Mouse (Mus musculus) neural tube, embryonic 12.5 days (tissue): Measurements from ENCODE around the gene Gm10197. TPM values are rescaled to one million over a fixed set of nuclear protein-coding genes. Genes with fewer than 3 reads are reported as not detected.

Experiments
- ATAC-seq: fragments of 200-750 bp; cut with Nextera tagmentation; 2 replicates; pipeline ENCODE4 v1.8.0; 2017; ENCODE audit warnings: low read depth, mild to moderate bottlenecking, moderate TSS enrichment, moderate library complexity; ENCODE audit not compliant: low FRiP score
- H3K27ac ChIP-seq: fragments of 300-500 bp; sonication (generic); 2 replicates; pipeline ENCODE4 v1.5.1; 2016
- H3K27me3 ChIP-seq: fragments of 300-500 bp; sonication (generic); replicated peaks from 2 replicates; pipeline ENCODE4 v1.6.1; 2016; ENCODE audit warnings: mild to moderate bottlenecking
- H3K36me3 ChIP-seq: fragments of 300-500 bp; sonication (generic); 2 replicates; pipeline ENCODE4 v1.6.1; 2016; ENCODE audit warnings: mild to moderate bottlenecking
- H3K4me1 ChIP-seq: fragments of 300-500 bp; sonication (generic); 2 replicates; pipeline ENCODE4 v1.6.1; 2016
- H3K4me2 ChIP-seq: fragments of 300-500 bp; sonication (generic); replicated peaks from 2 replicates; pipeline ENCODE4 v1.6.1; 2016; ENCODE audit warnings: mild to moderate bottlenecking
- H3K4me3 ChIP-seq: fragments of 300-500 bp; sonication (generic); 2 replicates; pipeline ENCODE4 v1.5.1; 2016
- H3K9ac ChIP-seq: fragments of 300-500 bp; sonication (generic); 2 replicates; pipeline ENCODE4 v1.6.1; 2016; ENCODE audit warnings: mild to moderate bottlenecking
- H3K9me3 ChIP-seq: fragments of 300-500 bp; sonication (generic); 2 replicates; pipeline ENCODE4 v1.6.1; 2016; ENCODE audit warnings: mild to moderate bottlenecking
- WGBS: fragments of 180-500 bp; shearing (Covaris S2); methylation state at CpG from one replicate; pipeline ENCODE4 v1.1.7; 2016; 5-methylcytosine and 5-hydroxymethylcytosine counted together
- polyA plus RNA-seq: library from polyadenylated mRNA; unstranded; fragments of >200 nt; fragmentation: Nextera tagmentation; extraction: Ambion mirVana; gene quantifications from 2 replicates; pipeline ENCODE4 v1.2.1, GENCODE M21; 2016

Gm10197 gene
- not detected in 2 replicates for polyA plus RNA-seq

DNA sequence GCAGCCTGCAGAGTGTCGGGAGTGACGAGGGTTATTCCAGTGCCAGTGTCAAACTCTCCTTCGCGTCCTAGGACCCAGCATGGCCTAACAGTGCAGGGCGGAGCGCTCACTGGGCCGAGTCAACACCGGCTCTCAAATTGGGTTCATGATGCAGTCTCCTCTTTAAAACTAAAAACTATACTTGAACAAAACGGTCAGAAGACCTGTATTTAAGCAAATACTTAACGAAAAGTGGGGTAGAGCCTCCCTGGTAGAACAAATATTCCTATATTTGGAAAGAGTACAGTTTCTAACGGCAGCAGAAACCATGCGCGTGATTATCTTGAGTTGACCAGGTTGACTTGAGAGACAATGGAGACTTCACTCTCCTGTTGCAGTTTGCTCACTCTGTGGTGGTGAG lies at the start of gene Gm10197:
TSS of gene Gm10197 (minus strand) at position 101 of the 400 bp plus-strand sequence.
- Histone ChIP-seq H3K4me3 (no peak within 1 kb of the TSS), H3K27ac (no peak within 1 kb of the TSS), H3K4me2 (no peak within 1 kb of the TSS), H3K9ac (no peak within 1 kb of the TSS), H3K27me3 (no peaks in the 10 kb centered on the region), H3K36me3 (peaks cover 44% of the 10 kb centered on the region), H3K9me3 (no peaks in the 10 kb centered on the region), H3K4me1 (no peaks in the 10 kb centered on the region)
- ATAC-seq: no peak
- WGBS: 90% methylated on average over 13 of the region's 13 CpGs

DNA sequence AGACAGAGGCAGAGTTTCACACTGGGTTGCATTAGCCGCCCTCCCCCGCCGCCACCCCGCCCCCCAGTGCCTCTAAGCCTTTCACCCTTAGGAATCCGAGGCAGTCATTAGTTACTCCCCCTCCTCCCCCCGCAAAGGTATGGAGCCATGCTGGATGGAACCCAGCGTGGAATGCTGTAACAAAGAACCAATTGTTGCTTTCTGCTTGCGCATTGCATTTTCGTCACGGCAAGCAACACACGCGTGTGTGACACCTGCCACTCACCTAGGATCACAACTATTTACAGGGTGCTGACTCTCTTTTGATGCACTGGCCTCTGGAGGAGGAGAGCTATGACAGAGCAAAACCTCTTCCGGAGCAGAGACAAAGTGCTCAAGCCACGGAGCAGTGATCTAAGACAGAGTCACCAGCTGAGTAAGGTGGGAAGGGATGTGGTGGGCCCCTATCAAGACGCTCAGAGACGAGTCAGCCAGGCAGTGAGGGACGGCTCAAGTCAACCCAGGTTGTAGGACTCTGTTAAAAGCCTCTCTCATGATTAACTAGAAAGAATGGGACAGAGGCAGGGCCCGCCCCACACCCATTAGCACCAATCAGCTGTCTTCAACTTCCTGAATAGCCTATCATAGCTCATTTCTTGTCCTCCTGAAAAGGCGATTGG lies 49.5 kb upstream of the Gm10197 start:
- WGBS: under 1% methylated on average over 19 of the region's 19 CpGs
- H3K27me3 ChIP-seq: no peaks in the 10 kb centered on the region
- ATAC-seq: peak; percentile 98

DNA sequence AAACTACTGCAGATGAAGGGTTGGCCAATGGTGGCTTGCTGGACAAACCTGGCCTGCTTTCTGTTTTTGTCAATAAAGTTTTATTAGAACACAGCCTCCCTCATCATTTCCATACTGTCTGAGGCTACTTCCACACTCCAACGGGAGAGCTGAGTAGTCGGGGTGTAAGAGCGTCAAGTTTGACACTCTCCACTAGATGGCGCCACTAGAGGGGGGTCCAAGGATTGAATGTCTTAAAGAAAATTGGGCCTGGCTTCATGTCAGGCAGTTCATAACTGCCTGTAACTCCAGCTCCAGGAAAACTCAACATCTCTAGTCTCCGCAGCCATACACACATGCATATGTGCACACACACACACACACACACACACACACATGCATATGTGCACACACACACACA lies 48.3 kb upstream of the Gm10197 start:
- no peak overlapping the region for H3K27ac ChIP-seq
- H3K9ac ChIP-seq: no peak overlapping the region
- no peak overlapping the region for H3K4me2 ChIP-seq
- H3K9me3 ChIP-seq: no peaks in the 10 kb centered on the region
- peaks cover 13% of the 10 kb centered on the region for H3K4me1 ChIP-seq
- no peaks in the 10 kb centered on the region for H3K27me3 ChIP-seq
- no peak overlapping the region for H3K4me3 ChIP-seq
- ATAC-seq: no peak
- no peaks in the 10 kb centered on the region for H3K36me3 ChIP-seq
- WGBS: 43% methylated on average over 5 of the region's 5 CpGs

More for the DNA sequence above, 49.5 kb upstream of the Gm10197 start:
- H3K27ac ChIP-seq: no peak overlapping the region
- no peaks in the 10 kb centered on the region for H3K9me3 ChIP-seq
- H3K4me1 ChIP-seq: peaks cover 13% of the 10 kb centered on the region
- peak overlapping the region; percentile 31 for H3K4me3 ChIP-seq
- 0 out of 2 replicates have a peak overlapping the region, but pooled peaks have one; percentile 8 for H3K9ac ChIP-seq
- no peaks in the 10 kb centered on the region for H3K36me3 ChIP-seq
- peak overlapping the region; percentile 68 for H3K4me2 ChIP-seq

DNA sequence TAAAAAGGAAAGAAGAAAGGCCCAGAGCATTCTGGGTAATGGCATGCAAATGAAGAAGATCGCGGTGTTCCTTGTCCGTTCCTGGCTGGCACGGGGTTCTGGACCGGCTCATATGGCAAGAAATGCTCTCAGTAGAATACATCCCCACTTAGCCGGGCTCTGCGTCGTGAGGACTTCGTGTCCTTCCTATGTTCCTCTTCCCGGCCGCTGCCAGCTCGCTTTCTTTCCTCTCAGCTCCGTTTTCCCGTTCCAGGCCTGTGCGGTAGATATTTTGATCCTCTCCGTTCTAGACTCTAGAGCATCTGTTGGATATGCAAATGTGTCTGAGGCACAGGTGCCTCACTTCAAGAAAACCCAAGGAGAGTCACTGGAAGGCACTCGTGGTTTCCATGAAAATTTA lies 43.6 kb upstream of the Gm10197 start:
- no peaks in the 10 kb centered on the region for H3K9me3 ChIP-seq
- H3K4me2 ChIP-seq: no peak overlapping the region
- 90% methylated on average over 17 of the region's 17 CpGs for WGBS
- ATAC-seq: no peak
- H3K4me1 ChIP-seq: peaks cover 11% of the 10 kb centered on the region; the same call in 1 of the 2 replicates
- H3K4me3 ChIP-seq: no peak overlapping the region
- H3K27me3 ChIP-seq: no peaks in the 10 kb centered on the region
- H3K9ac ChIP-seq: no peak overlapping the region
- H3K27ac ChIP-seq: no peak overlapping the region
- no peaks in the 10 kb centered on the region for H3K36me3 ChIP-seq

DNA sequence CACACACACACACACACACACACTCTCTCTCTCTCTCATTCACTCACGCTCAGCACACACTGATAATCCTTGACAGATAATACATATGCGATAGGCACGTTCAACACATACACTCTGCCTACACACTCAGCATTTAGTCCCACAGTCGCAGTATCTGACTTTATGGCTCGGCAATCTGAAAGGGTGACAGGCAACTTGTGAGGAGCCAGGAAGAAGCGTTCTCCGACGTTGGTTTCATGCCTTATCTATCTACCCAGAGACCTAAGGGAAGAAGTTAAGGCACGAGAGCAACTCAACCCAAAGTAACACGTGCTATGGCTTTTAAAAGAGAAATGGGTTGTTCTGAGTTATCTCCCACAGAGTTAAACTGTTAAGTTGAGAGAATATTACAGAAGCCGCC lies 43.1 kb upstream of the Gm10197 start:
- Histone ChIP-seq H3K27me3 (no peaks in the 10 kb centered on the region), H3K9ac (no peak overlapping the region), H3K27ac (no peak overlapping the region), H3K4me3 (no peak overlapping the region), H3K9me3 (no peaks in the 10 kb centered on the region), H3K4me1 (peaks cover 11% of the 10 kb centered on the region; the same call in 1 of the 2 replicates), H3K4me2 (no peak overlapping the region), H3K36me3 (no peaks in the 10 kb centered on the region)
- WGBS: 88% methylated on average over 11 of the region's 11 CpGs
- ATAC-seq: no peak

DNA sequence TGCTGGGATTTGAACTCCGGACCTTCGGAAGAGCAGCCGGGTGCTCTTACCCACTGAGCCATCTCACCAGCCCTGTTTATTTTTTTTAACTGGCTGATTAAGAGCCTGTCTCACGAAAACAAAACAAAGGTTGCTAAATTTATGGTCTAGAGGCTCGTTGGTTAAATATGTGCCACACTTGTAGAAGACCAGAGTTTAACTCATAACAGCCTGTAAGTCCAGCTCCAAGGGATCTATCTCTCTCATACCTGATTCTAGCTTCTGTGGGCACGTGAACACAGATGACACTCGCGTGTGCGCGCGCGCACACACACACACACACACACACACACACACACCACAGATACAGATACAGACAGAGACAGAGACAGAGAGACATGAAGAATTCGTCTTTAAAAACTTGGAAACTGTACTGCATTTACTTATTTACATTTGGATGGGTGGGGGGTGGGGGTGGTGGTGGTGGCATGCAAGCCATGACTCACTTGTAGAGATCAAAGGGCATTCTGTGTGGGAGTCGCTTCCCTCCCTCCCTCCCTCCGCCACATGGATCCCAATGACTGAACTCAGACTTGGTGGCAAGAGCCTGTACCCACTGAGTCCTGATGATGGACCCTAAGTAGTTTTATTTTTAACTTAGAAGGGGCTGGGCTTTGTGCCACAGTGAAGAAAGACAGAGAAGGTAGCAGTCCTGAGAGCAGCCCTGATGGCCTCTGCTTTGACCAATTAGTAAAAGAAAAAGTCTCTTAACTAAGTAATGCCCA lies 42.2 kb upstream of the Gm10197 start:
- Histone ChIP-seq H3K4me1 (peaks cover 11% of the 10 kb centered on the region; the same call in 1 of the 2 replicates), H3K27me3 (no peaks in the 10 kb centered on the region), H3K9me3 (no peaks in the 10 kb centered on the region), H3K9ac (no peak overlapping the region), H3K4me3 (no peak overlapping the region), H3K27ac (no peak overlapping the region), H3K36me3 (no peaks in the 10 kb centered on the region), H3K4me2 (no peak overlapping the region)
- WGBS: 82% methylated on average over 15 of the region's 15 CpGs
- no peak for ATAC-seq

DNA sequence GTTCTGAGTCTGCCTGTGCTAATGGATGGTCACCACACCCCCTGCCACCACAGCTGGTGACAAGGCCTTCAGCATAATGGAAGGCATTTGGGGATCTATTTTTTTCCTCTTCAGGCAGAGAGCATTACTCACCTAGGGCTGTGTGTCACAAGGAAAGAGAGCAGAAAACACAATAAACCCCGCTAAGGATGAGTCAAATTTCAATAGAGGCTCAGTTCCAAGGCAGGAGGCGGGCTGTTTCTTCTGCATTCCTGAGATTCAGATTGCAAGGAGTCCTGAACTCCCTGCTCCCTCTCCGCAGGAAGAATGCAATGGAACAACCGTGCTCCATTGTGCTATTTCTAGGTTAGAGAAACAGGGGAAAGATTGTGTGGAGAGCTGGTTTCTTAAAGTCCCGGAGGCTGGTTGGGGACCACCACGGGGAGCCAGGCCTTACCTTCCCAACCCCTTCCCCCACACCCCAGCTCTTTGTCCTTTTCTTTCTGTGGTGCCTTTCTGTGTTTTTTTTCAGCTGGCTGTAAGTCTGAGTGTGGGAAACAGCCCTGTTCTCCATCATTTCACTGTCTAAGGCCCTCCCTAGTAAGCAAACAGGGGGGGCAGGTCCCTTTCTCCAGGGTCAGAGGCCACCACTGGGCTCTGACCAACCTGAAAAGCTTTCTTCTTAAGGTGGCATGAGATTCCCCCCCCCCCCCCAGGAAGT lies 40.7 kb upstream of the Gm10197 start:
- no peak overlapping the region for H3K9ac ChIP-seq
- H3K9me3 ChIP-seq: no peaks in the 10 kb centered on the region
- WGBS: 1% methylated on average over 6 of the region's 6 CpGs
- H3K4me2 ChIP-seq: no peak overlapping the region
- H3K27me3 ChIP-seq: no peaks in the 10 kb centered on the region
- no peaks in the 10 kb centered on the region for H3K36me3 ChIP-seq
- no peak overlapping the region for H3K4me3 ChIP-seq
- H3K4me1 ChIP-seq: peaks cover 11% of the 10 kb centered on the region; the same call in 1 of the 2 replicates
- no peak for ATAC-seq
- H3K27ac ChIP-seq: no peak overlapping the region

DNA sequence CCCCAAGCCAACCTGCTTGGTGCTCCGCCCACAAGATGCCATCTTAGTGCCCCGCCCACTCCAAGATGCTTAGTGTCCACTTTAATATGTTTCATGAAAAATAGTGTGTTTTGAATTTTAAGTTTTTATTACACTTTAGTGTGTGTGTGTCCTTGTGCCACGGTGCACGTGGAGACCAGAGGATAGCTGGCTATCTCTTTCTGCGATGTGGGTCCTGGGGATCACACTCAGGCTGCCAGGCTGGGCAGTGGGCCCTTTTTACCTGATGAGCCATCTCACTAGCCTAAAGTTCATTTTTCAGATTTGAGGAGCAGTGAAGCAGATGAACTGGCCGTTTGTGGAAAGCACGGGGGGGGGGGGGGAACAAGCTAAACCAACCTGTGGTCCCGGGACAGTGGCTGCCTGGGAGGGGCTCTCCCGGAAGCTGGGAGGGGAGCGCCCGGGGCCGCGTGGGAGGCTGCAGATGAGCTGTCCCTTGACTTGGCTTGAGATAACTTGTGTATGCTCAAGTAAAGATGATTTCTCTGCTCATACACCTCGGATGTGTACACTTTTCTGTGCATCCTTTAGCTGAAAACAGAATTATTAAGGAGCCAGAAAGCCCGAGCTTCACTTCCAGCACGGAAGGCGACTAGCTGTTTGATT lies 38.2 kb upstream of the Gm10197 start:
- no peaks in the 10 kb centered on the region for H3K36me3 ChIP-seq
- ATAC-seq: no peak
- H3K9me3 ChIP-seq: no peaks in the 10 kb centered on the region
- peaks cover 11% of the 10 kb centered on the region; the same call in 1 of the 2 replicates for H3K4me1 ChIP-seq
- H3K4me3 ChIP-seq: no peak overlapping the region
- no peak overlapping the region for H3K27ac ChIP-seq
- WGBS: 64% methylated on average over 17 of the region's 17 CpGs
- no peak overlapping the region for H3K9ac ChIP-seq
- no peak overlapping the region for H3K4me2 ChIP-seq
- no peaks in the 10 kb centered on the region for H3K27me3 ChIP-seq

DNA sequence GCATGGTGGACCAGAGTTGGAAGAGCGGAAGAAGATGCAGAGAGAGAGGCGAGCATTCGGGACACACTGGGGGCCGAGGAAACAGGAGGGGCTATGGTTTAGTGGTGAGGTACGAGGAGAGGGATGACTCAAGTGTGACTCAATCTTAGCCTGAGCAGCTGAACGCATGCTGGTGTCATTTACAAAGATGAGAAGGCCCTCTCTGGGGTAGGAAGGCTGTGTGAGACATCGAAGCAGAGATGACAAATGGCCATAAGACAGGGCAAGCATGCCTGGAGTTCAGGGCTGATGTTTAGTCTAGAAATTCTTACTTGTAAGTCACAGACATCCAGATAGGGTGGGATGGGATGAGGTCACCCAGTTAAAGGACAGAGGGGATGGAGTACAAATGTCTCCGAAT lies 36.8 kb upstream of the Gm10197 start:
- no peak overlapping the region for H3K27ac ChIP-seq
- ATAC-seq: no peak

DNA sequence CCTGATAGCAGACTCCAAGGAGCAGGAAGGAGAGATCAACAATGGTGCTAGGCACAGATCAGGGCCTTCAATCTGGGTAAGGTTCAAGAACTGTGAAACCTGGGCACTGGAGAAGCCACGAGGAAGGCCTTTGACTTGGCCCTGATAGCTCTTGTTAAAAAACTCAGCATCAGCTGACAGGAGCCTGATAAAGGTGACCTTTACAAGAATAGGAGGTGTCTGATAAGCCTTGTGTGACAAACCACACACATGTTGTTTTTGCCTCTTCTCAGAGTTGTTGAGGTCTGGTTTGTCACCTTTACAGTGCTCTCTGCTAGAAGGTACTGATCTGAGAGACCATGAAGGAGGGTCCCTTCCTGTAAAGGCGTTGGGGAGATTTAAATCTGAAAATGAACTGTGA lies 35.8 kb upstream of the Gm10197 start:
- Histone ChIP-seq H3K4me3 (no peak overlapping the region), H3K9ac (no peak overlapping the region), H3K4me2 (no peak overlapping the region), H3K27me3 (no peaks in the 10 kb centered on the region), H3K36me3 (no peaks in the 10 kb centered on the region), H3K4me1 (peaks cover 9% of the 10 kb centered on the region; the same call in 1 of the 2 replicates), H3K9me3 (no peaks in the 10 kb centered on the region), H3K27ac (no peak overlapping the region)
- 79% methylated on average over 2 of the region's 2 CpGs for WGBS
- no peak for ATAC-seq

More for the DNA sequence above, 36.8 kb upstream of the Gm10197 start:
- Histone ChIP-seq H3K4me2 (no peak overlapping the region), H3K9me3 (no peaks in the 10 kb centered on the region), H3K4me1 (peaks cover 11% of the 10 kb centered on the region; the same call in 1 of the 2 replicates), H3K9ac (no peak overlapping the region), H3K4me3 (no peak overlapping the region), H3K36me3 (no peaks in the 10 kb centered on the region), H3K27me3 (no peaks in the 10 kb centered on the region)
- 90% methylated on average over 8 of the region's 8 CpGs for WGBS

DNA sequence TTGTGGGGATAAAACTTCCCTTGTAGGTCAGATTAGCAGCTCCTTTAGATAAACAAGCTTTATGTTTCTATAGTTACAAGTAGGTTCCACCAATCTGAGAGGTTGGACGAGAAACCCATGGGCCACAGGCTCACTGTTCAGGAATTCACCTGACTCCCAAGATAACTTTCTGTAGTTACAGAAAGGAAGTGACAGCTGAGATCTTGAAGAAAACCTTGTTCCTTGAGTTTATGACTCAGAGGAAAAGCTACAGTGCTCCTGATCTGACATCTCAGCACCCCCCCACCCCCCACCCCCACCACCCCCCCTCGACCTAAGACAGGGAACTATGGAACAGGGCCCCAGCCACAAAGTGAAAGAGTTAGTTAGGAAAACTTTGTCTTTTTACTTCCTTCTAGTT lies 34.2 kb upstream of the Gm10197 start:
- no peak for ATAC-seq
- H3K9ac ChIP-seq: no peak overlapping the region
- no peaks in the 10 kb centered on the region for H3K27me3 ChIP-seq
- no peak overlapping the region for H3K4me3 ChIP-seq
- 75% methylated on average over 2 of the region's 2 CpGs for WGBS
- no peaks in the 10 kb centered on the region for H3K9me3 ChIP-seq
- H3K4me1 ChIP-seq: no peaks in the 10 kb centered on the region
- H3K4me2 ChIP-seq: no peak overlapping the region
- no peaks in the 10 kb centered on the region for H3K36me3 ChIP-seq
- H3K27ac ChIP-seq: no peak overlapping the region
